Mouse (Mus musculus): ENCODE results near the gene Dusp2. TPM values are rescaled to one million over a fixed set of nuclear protein-coding genes. Genes with fewer than 3 reads are reported as not detected.
A peak's percentile ranks its signal among the peaks of the same experiment; 100 is the strongest.

Dusp2 gene
- polyA plus RNA-seq, 1 experiment from 2014 or later: 2.5 TPM

DNA sequence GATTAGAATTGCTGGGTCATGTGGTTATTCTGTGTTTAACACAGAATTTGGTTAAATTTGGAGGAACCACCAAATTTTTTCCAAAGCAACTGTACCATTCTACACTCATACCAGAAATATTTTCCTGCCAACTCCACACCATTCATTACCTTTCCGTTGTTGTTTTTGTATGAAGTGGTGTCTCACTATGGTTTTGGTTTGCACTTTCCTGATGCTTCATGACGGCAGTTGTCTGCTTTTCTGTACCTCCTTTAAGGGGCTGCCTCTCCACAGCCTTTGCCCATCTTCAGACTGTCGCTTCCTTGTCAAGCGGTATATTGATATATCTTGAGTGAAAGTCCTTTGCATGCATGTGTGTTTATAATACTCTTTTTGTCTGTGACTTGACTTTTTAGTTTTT, 23.2 kb upstream of the Dusp2 start:
- Histone ChIP-seq H3K27ac (no peak overlapping the region), H3K4me3 (ENCODE audit: inconsistent target) (no peak overlapping the region), H3K36me3 (ENCODE audit: inconsistent target) (no peaks in the 10 kb centered on the region), H3K79me2 (ENCODE audit: inconsistent target) (no peaks in the 10 kb centered on the region)
- WGBS (ENCODE audit: missing documents): 94% methylated on average over 4 of the region's 4 CpGs

DNA sequence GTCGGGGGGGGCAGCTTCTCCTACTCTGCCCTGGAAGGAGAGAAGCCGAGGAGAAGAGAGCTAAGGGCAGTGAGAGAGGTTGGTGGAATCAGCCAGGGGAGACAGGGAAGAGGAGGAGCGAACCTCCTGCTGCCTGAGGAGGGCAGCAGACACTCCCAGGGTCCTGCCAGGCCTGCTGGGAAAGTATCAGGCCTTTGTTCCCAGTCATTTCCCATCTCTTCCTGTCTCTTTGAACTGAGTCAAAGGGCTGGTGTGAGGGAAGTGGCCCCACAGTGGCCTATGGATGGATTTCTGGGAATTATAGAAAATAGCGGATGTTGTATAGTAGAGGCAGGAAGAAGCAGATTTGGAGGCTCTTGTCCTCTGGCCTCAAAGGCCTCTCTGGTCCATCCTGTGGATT, 22.1 kb upstream of the Dusp2 start:
- Histone ChIP-seq H3K36me3 (ENCODE audit: inconsistent target) (no peaks in the 10 kb centered on the region), H3K27ac (no peak overlapping the region), H3K79me2 (ENCODE audit: inconsistent target) (no peaks in the 10 kb centered on the region), H3K4me3 (ENCODE audit: inconsistent target) (no peak overlapping the region)
- WGBS (ENCODE audit: missing documents): 72% methylated on average over 4 of the region's 4 CpGs

DNA sequence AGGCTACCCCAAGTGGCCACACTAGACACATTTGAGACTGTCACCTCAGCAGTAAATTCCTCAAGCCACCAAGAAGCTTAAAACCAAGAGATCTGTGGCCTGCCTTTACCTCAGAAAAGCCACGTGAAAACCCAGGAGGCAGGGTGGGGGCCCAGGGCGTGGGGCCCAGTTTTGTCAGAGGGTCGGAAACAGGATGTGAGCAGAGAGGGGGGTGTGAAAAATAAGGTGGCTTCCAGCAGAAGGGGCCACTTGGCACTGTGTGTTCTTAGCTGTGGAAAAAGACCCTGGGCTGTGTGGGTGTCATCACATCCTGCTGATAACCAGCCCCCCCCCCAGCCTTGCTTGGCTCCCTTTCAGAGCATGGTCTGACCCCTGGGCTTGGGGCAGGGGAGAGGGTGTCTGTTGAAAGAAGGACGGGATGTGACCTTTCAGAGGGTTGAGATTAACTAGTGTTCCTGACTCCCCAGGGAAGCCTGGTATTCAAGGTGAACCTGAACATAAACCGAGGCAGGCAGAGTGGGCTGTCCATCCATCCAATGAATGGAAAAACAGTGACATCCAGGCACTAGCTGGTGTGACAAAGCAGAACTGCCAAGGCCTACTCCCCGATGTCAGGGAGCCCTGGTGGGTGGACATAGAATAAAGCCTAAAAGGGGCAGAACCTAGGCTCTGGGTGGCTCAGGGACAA, 21.3 kb upstream of the Dusp2 start:
- Histone ChIP-seq H3K79me2 (ENCODE audit: inconsistent target) (no peaks in the 10 kb centered on the region), H3K27ac (no peak overlapping the region), H3K4me3 (ENCODE audit: inconsistent target) (no peak overlapping the region), H3K36me3 (ENCODE audit: inconsistent target) (no peaks in the 10 kb centered on the region)
- 47% methylated on average over 6 of the region's 6 CpGs for WGBS (ENCODE audit: missing documents)

DNA sequence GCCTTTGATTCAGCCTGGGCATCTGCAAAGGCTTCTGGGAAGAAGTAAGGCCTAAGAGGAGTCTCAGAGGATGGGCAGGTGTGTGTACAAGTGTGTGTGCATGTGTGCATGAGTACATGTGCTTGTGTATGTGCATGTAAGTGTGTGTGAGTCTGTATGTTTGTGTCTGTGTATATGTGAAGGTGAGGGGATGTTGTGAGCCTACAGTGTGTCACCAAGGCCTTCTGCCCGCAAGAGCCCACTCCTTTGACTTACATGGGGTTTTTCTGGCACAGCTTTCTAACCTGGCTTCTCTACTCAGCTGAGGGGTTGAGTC, 20.8 kb upstream of the Dusp2 start:
- Histone ChIP-seq H3K27ac (no peak overlapping the region), H3K36me3 (ENCODE audit: inconsistent target) (no peaks in the 10 kb centered on the region), H3K4me3 (ENCODE audit: inconsistent target) (no peak overlapping the region), H3K79me2 (ENCODE audit: inconsistent target) (no peaks in the 10 kb centered on the region)
- 92% methylated on average over 1 of the region's 1 CpGs for WGBS (ENCODE audit: missing documents)

DNA sequence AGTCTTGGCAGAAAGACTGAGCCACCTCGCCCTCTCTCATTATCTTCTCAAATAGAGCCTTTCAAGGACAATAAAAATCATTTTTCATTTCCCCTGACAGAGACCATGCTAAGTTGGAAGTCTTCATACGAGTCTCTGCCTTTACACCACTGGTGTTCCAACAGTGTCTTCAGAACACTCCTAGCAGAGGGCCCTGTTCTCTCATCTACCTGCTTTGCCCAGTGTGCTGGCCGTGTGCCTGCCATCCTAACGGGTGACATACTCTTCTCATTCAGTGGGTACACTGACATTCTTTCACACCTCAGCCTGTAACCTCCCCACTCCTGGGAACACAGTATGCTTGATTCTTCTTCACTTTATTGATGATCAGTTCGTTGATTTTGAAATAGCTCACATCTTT, 19.5 kb upstream of the Dusp2 start:
- WGBS (ENCODE audit: missing documents): 93% methylated on average over 5 of the region's 5 CpGs

DNA sequence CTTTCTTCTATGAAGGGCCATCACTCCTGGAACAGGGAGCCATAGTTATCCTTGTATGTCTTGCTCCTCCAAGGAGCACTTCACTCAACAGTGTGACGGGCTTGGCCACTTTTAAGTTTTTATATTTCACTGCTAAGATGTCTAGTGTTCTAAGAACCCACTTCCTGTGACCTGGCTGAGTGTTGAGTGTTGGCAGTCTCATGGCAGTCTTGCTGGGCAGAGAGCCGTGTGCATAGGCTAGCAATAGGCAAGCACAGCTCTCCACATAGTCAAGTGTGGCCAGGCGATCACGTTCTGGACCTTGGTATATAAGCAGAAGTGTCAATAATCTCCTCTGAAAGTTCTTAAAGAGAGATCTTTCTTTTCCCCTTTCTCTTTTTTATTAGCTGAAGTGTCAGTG, 17.8 kb upstream of the Dusp2 start:
- WGBS (ENCODE audit: missing documents): 29% methylated on average over 4 of the region's 4 CpGs
- no peaks in the 10 kb centered on the region for H3K36me3 ChIP-seq (ENCODE audit: inconsistent target)
- H3K27ac ChIP-seq: no peak overlapping the region
- H3K4me3 ChIP-seq (ENCODE audit: inconsistent target): no peak overlapping the region
- H3K79me2 ChIP-seq (ENCODE audit: inconsistent target): no peaks in the 10 kb centered on the region

More for the DNA sequence above, 19.5 kb upstream of the Dusp2 start:
- Histone ChIP-seq H3K4me3 (ENCODE audit: inconsistent target) (no peak overlapping the region), H3K27ac (no peak overlapping the region), H3K79me2 (ENCODE audit: inconsistent target) (no peaks in the 10 kb centered on the region), H3K36me3 (ENCODE audit: inconsistent target) (no peaks in the 10 kb centered on the region)

DNA sequence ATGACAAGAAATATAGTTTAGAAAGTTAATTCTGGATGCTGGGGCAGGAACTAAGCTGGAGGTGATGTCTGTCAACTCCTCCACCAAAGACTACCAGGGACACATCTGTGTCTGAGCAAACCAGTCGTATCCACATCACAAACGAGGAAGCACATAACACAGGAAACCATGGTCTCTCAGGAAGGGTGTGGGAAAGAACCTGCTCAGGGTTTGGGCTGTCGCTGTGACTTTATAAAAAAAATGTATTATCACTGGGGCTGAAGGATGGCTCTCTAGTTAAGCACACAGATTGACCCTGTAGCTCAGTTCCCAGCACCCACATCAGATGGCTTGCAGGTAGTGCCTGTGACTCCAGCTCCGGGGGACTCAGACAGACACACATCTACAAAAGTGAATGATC, 16.9 kb upstream of the Dusp2 start:
- Histone ChIP-seq H3K79me2 (ENCODE audit: inconsistent target) (no peaks in the 10 kb centered on the region), H3K27ac (no peak overlapping the region), H3K36me3 (ENCODE audit: inconsistent target) (no peaks in the 10 kb centered on the region), H3K4me3 (ENCODE audit: inconsistent target) (no peak overlapping the region)
- WGBS (ENCODE audit: missing documents): 31% methylated on average over 4 of the region's 4 CpGs

DNA sequence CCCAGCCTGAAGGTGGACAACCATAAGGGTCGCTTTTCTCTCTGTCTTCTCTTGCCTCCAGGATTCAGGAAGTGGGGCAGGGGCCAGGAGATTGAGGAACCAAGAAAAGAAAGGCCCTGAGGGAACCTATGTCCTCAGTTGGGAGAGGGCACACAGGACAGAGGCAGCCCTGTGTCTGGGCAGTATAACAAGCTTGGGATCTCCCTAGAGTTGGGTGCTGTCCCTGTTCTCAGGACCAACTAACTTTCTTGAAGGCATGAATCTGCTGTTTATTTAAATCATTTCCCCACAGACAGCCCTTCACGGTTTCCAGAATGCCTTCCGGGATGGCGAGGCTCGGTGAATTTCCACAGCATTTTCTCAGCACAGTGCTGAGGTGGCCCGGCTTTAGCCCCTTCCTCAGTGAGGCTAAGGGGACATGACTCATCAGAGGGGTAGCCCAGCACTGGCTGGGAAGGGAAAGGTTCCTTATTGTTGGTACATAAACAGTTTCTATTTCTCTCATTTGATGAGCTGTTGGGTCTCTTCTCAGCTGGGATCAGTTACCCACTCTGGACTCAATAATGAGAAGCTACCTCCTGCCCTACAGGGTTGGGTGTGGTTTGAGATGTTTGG, 13.2 kb upstream of the Dusp2 start:
- 40% methylated on average over 6 of the region's 6 CpGs for WGBS (ENCODE audit: missing documents)

DNA sequence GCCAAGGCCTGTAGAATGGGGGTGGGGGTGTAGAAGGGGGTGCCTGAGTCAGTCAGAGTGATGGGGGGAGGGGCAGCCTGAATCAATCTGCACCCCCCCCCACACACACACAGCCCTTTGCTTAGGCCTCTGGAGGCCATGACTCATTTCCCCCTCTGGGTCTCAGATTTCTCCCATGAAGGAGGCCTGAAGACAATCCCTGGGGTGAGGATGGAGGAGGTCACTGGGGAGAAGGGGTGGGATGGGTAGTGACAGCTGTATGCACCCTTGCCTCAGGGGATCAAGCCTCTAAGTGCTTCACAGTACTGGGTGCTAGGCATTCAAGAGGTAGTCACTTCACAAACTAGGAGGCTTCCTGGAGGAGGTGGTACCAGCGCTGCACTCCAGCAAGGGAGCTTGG, 12.3 kb upstream of the Dusp2 start:
- WGBS (ENCODE audit: missing documents): 100% methylated on average over 1 of the region's 1 CpGs
- Histone ChIP-seq H3K27ac (no peak overlapping the region), H3K36me3 (ENCODE audit: inconsistent target) (no peaks in the 10 kb centered on the region), H3K79me2 (ENCODE audit: inconsistent target) (no peaks in the 10 kb centered on the region), H3K4me3 (ENCODE audit: inconsistent target) (no peak overlapping the region)

More for the DNA sequence above, 13.2 kb upstream of the Dusp2 start:
- H3K4me3 ChIP-seq (ENCODE audit: inconsistent target): no peak overlapping the region
- H3K36me3 ChIP-seq (ENCODE audit: inconsistent target): no peaks in the 10 kb centered on the region
- no peaks in the 10 kb centered on the region for H3K79me2 ChIP-seq (ENCODE audit: inconsistent target)
- H3K27ac ChIP-seq: no peak overlapping the region

DNA sequence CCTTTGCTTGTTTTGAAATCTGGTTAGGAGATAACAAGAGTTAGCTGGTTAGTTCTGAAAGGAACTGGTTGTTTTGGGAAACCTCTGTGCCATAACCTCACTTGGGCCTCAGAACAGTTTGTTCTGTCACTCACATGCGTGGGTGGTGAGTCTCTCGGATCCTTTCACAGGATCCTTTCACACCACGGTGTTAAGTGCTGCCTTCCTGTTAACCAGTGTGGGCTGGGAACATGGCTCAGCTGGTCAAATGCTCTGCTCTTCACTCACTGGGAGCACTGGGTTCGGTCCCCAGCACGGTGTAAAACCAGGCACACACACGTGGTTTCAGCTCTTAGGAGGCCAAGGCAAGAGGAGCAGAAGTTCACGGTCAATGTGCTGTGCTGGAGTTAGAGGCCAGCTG, 11.5 kb upstream of the Dusp2 start:
- Histone ChIP-seq H3K4me3 (ENCODE audit: inconsistent target) (no peak overlapping the region), H3K36me3 (ENCODE audit: inconsistent target) (no peaks in the 10 kb centered on the region), H3K27ac (no peak overlapping the region), H3K79me2 (ENCODE audit: inconsistent target) (no peaks in the 10 kb centered on the region)
- WGBS (ENCODE audit: missing documents): 63% methylated on average over 7 of the region's 7 CpGs

DNA sequence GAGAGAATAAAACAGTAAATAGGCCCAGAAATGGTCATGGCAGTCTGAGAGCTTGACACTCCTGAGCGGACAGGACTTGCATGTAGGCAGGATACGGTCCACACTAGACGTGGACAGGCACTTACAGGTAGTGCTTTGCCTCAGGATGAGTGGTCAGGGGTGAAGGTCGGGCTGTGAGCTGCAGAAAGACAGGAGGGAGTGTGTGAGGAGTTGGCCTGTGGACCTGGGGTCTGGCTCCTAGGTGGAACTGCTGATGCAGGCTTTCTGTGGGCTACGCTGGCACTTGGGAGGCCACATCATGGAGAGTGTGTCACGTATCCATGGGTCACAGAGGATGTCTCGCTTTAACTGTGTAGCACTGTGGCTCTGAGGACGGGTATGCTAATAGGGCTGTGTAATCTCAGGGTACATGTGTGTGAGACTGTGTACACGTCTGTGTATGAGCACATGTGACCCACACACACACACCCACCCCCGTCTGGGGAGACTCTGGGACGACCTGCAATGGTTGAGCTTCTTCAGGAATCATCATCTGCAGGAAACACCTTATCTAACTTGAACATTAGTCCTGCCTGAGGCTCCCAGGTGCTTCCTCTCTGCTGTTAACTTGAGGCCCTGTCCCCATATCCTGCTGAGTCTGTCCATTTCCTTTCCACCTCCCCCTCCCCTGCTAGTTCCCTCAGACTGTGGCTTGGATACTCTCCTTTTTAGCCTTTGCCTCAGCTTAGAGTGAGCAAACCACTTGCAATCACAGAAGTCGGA, 7.7 kb upstream of the Dusp2 start:
- Histone ChIP-seq H3K27ac (no peak overlapping the region), H3K4me3 (ENCODE audit: inconsistent target) (no peak overlapping the region), H3K36me3 (ENCODE audit: inconsistent target) (no peaks in the 10 kb centered on the region), H3K79me2 (ENCODE audit: inconsistent target) (no peaks in the 10 kb centered on the region)
- WGBS (ENCODE audit: missing documents): 51% methylated on average over 12 of the region's 12 CpGs

DNA sequence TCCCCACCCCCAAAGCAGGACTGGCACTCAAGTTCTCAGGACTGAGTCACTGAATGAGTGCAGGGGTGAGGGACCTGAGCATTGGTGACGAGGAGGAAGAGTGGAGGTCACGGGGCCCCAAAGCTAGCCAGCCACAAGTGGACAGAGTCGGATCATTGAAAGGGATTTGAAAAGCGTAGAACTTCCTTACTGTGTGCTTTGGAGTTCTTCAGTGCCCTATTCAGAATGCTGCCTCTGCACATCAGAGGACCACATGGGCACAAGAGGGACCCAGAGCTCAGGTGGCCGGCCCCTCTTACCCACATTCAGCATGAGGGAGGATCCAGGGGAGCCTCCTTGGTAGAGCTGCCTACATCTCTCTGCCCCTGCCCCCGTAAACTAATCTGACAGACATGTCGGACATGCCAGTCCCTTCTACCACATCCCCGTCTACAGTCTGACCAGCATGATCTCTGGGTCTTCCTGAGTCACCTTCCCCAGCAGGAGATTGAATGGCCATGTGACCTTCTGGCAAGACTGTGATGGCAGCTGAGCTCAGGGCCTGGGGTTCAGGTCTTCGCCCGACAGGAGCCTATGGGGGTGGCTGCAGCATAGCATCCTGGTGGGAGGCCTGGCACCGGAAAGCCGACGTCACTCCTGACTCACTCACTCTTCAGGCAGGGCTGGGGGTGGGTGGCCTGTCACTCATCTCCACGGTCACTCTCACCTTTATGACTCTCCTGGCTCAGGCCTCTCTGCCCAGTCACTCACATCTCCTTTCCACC, 3.0 kb upstream of the Dusp2 start:
- Histone ChIP-seq H3K27ac (no peak overlapping the region), H3K79me2 (ENCODE audit: inconsistent target) (peaks cover 8% of the 10 kb centered on the region; the same call in 1 of the 2 replicates), H3K4me3 (ENCODE audit: inconsistent target) (no peak overlapping the region), H3K36me3 (ENCODE audit: inconsistent target) (no peaks in the 10 kb centered on the region)
- WGBS (ENCODE audit: missing documents): 80% methylated on average over 13 of the region's 14 CpGs

DNA sequence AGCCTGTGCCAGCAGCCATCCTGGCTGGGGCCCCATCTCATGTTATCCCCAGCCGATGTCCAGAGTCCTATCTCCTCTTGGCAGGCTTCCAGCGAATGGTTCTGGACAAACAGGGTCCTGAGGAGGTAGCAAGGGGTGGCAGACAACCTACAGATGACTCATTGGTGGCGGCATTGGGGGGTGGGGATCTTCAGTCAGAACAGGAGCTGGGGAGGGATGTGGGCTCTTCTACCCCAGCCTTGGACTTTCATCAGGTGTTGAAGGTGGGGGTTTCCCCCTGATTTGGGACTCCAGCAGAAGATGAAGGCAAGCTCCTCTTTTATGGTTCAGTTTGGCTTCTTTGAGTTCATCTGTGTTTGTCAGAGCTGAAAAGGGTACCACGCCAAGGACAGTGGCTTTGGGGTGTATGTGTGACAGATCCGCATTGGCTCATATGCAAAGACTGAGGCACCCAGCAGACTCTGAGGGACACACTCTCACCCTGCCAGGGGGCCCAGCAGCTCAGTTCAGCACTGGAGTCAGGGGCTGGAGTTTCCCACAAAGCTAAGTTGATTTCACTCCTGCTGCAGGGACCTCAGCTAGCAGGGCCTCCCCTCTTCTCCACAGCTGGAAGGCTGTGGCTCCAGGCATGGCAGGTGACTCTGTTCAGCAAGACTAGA, 1.9 kb upstream of the Dusp2 start:
- 73% methylated on average over 5 of the region's 5 CpGs for WGBS (ENCODE audit: missing documents)
- Histone ChIP-seq H3K4me3 (ENCODE audit: inconsistent target) (no peak overlapping the region), H3K27ac (no peak overlapping the region), H3K36me3 (ENCODE audit: inconsistent target) (no peaks in the 10 kb centered on the region), H3K79me2 (ENCODE audit: inconsistent target) (peaks cover 8% of the 10 kb centered on the region; the same call in 1 of the 2 replicates)

DNA sequence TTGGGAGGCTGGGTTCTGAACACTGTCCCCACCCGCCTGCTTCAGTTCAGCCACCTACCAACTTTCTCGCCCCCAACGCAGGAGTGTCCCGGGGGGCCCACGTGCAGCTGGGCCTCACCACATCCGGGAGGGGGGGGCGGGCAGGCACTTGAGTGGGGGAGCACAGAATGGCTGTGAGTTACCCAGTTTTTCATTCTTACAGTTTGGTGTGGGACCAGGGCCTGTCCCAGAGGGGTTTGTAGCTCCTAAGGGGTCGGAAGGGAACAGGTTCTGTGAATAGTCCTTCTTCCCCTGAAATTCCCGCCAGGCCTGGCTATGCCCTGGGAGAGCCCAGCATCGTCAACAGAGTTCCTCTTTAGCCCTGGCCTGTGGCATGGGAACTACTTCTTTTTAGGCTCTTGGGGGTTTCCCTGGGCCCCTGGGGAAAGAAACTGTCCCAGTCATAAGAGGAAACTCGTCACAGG, 849 bp upstream of the Dusp2 start:
- H3K79me2 ChIP-seq (ENCODE audit: inconsistent target): peaks cover 8% of the 10 kb centered on the region; the same call in 1 of the 2 replicates
- no peak overlapping the region for H3K4me3 ChIP-seq (ENCODE audit: inconsistent target)
- peak overlapping the region; percentile 43 for H3K27ac ChIP-seq
- WGBS (ENCODE audit: missing documents): 11% methylated on average over 10 of the region's 11 CpGs
- H3K36me3 ChIP-seq (ENCODE audit: inconsistent target): no peaks in the 10 kb centered on the region

All from macrophage (primary cell).